ENCODE assay signal across 8 mouse cellular contexts in genomic region chr10:119692284-119692890, GRCm38 (mm10).
DNase-seq lines count a peak whose midpoint lies in the region; ATAC-seq and TF ChIP-seq lines count a peak whose summit lies in the region.

No protein-coding gene starts in this region.

- peak overlapping the region; percentile 89 for H3K27ac ChIP-seq in hindbrain, embryonic 10.5 days
- no peak overlapping the region for H3K27ac ChIP-seq in liver, embryonic 15.5 days (replicated peaks)
- H3K27ac ChIP-seq in stomach, postnatal 0 days (replicated peaks) = no peak overlapping the region

- no peak for ATAC-seq in liver, embryonic 15.5 days (ENCODE audit: insufficient read depth)
- no peak for ATAC-seq in stomach, postnatal 0 days (ENCODE audit: low FRiP score, low TSS enrichment)
- no peak for ATAC-seq in megakaryocyte-erythroid progenitor cell, adult 5-6 weeks (replicated peaks; ENCODE audit: low FRiP score, low TSS enrichment, poor library complexity, severe bottlenecking)

- WGBS in hindbrain, embryonic 10.5 days = 2% methylated on average over 26 of the region's 26 CpGs
- 3% methylated on average over 26 of the region's 26 CpGs for WGBS in liver, embryonic 15.5 days (ENCODE audit: insufficient replicate concordance)
- 4% methylated on average over 26 of the region's 26 CpGs for WGBS in stomach, postnatal 0 days

- H3K4me3 ChIP-seq in hindbrain, embryonic 10.5 days = peak overlapping the region; percentile 59
- H3K4me3 ChIP-seq in liver, embryonic 15.5 days (replicated peaks) = no peak overlapping the region
- H3K4me3 ChIP-seq in stomach, postnatal 0 days (ENCODE audit: low read depth, low read length) = peak overlapping the region; percentile 28; the same call in 1 of the 2 replicates

- H3K9ac ChIP-seq in liver, embryonic 15.5 days = no peak overlapping the region
- no peak overlapping the region for H3K9ac ChIP-seq in stomach, postnatal 0 days (ENCODE audit: low read length)

- no peak for TF ChIP-seq CTCF in stomach, postnatal 0 days (IDR thresholded peaks at IDR 0.05; ENCODE audit: low read depth)

- no peaks in the 10 kb centered on the region for H3K27me3 ChIP-seq in hindbrain, embryonic 10.5 days (ENCODE audit: insufficient read depth, poor library complexity, severe bottlenecking)
- peaks cover 23% of the 10 kb centered on the region; the same call in 1 of the 2 replicates for H3K27me3 ChIP-seq in liver, embryonic 15.5 days
- H3K27me3 ChIP-seq in stomach, postnatal 0 days (ENCODE audit: control insufficient read depth, insufficient read depth, low read length) = no peaks in the 10 kb centered on the region

- peak overlapping the region; percentile 44 for H3K4me2 ChIP-seq in liver, embryonic 15.5 days
- H3K4me2 ChIP-seq in stomach, postnatal 0 days (replicated peaks; ENCODE audit: low read depth) = peak overlapping the region; percentile 52

- peaks cover 50% of the 10 kb centered on the region for H3K4me1 ChIP-seq in hindbrain, embryonic 10.5 days (replicated peaks)
- no peaks in the 10 kb centered on the region; the same call in 1 of the 2 replicates for H3K4me1 ChIP-seq in liver, embryonic 15.5 days (replicated peaks)
- H3K4me1 ChIP-seq in stomach, postnatal 0 days (replicated peaks; ENCODE audit: control insufficient read depth, insufficient read depth) = no peaks in the 10 kb centered on the region

- no peaks in the 10 kb centered on the region for H3K36me3 ChIP-seq in hindbrain, embryonic 10.5 days
- no peaks in the 10 kb centered on the region for H3K36me3 ChIP-seq in liver, embryonic 15.5 days (replicated peaks)
- H3K36me3 ChIP-seq in stomach, postnatal 0 days (ENCODE audit: control insufficient read depth, insufficient read depth, low read length) = no peaks in the 10 kb centered on the region

- TF ChIP-seq EP300 in stomach, postnatal 0 days (optimal IDR thresholded peaks at IDR 0.05) = no peak

- H3K9me3 ChIP-seq in hindbrain, embryonic 10.5 days = no peaks in the 10 kb centered on the region
- no peaks in the 10 kb centered on the region for H3K9me3 ChIP-seq in liver, embryonic 15.5 days (replicated peaks)
- no peaks in the 10 kb centered on the region for H3K9me3 ChIP-seq in stomach, postnatal 0 days (ENCODE audit: control insufficient read depth, low read length)

- DNase-seq in layer of hippocampus, postnatal 10 days (ENCODE audit: low spot score in 2 of 2) = peak; percentile 19 to 46
- no peak for DNase-seq in layer of hippocampus, adult 11-12 months (ENCODE audit: low spot score)
- DNase-seq in embryo, embryonic 11 days = peak; percentile 70
- peak; percentile 59 for DNase-seq in hindbrain, embryonic 10.5 days (ENCODE audit: low spot score)
- DNase-seq in stomach, postnatal 0 days (ENCODE audit: low spot score) = no peak
- no peak for DNase-seq in B cell, adult 2 months

Comparison
In these comparisons a context has a peak if more than half of its experiments do, and no peak if none do; other contexts are left out.
1. DNase-seq: peak in layer of hippocampus, postnatal 10 days (2 of 2), embryo, embryonic 11 days (single experiment) and hindbrain, embryonic 10.5 days (single experiment); none in layer of hippocampus, adult 11-12 months (single experiment), stomach, postnatal 0 days (single experiment) and B cell, adult 2 months (0 of 2).